Mouse (Mus musculus) liver, adult 2 months (tissue): ENCODE results near the gene Ctdspl. TPM values are rescaled to one million over a fixed set of nuclear protein-coding genes. Genes with fewer than 3 reads are reported as not detected.

Experiments
- DNase-seq: peaks from one replicate; pipeline ENCODE4 v3.0.0-alpha.2; 2011; ENCODE audit warnings: low read depth, low spot score; ENCODE audit errors: extremely low read depth
- H3K27ac ChIP-seq: fragments of 200-500 bp; replicated peaks from 2 replicates; pipeline ENCODE4 v1.5.1; 2012; ENCODE audit warnings: low read depth, mild to moderate bottlenecking, control low read depth, inconsistent platforms, low read length; ENCODE audit not compliant: insufficient read depth
- H3K27me3 ChIP-seq: fragments of 200-500 bp; 2 replicates; pipeline ENCODE4 v1.6.1; 2012; ENCODE audit warnings: mild to moderate bottlenecking, moderate library complexity, low read length, inconsistent platforms; ENCODE audit not compliant: control insufficient read depth, insufficient read depth
- H3K36me3 ChIP-seq: fragments of 200-500 bp; 2 replicates; pipeline ENCODE4 v1.6.1; 2012; ENCODE audit warnings: low read length, inconsistent platforms; ENCODE audit not compliant: control insufficient read depth, insufficient read depth
- H3K4me1 ChIP-seq: fragments of 200-500 bp; 2 replicates; pipeline ENCODE4 v1.6.1; 2011; ENCODE audit warnings: low read length; ENCODE audit not compliant: control insufficient read depth, insufficient read depth
- H3K4me3 ChIP-seq: fragments of 200-500 bp; 2 replicates; pipeline ENCODE4 v1.5.1; 2011; ENCODE audit warnings: low read depth, mild to moderate bottlenecking, control low read depth, low read length, moderate library complexity; ENCODE audit not compliant: insufficient read depth
- H3K79me2 ChIP-seq: fragments of 200-500 bp; 2 replicates; pipeline ENCODE4 v1.6.1; 2012; ENCODE audit warnings: inconsistent platforms, mild to moderate bottlenecking, low read length, moderate library complexity; ENCODE audit not compliant: control insufficient read depth, insufficient read depth
- H3K9ac ChIP-seq: fragments of 200-500 bp; 2 replicates; pipeline ENCODE4 v1.6.1; 2012; ENCODE audit warnings: low read depth, mild to moderate bottlenecking, control low read depth, inconsistent platforms, low read length
- CTCF ChIP-seq: fragments of 200-500 bp; IDR thresholded peaks from 2 replicates; pipeline ENCODE4 v1.5.1; 2011; ENCODE audit warnings: low read depth, low read length, control low read depth
- POLR2A ChIP-seq: fragments of 200-500 bp; IDR thresholded peaks from 2 replicates; pipeline ENCODE4 v1.6.1; 2011; ENCODE audit warnings: low read length, control low read depth; ENCODE audit not compliant: insufficient read depth; ENCODE audit errors: extremely low read depth
- WGBS: fragments of 180-500 bp; shearing (Covaris S2); methylation state at CpG from one replicate; pipeline ENCODE4 v1.1.7; 2018; 5-methylcytosine and 5-hydroxymethylcytosine counted together
- polyA plus RNA-seq: library from polyadenylated mRNA; depleted of rRNA; stranded (reverse); fragments of >200 nt; gene quantifications from 2 replicates; pipeline ENCODE4 v1.2.3, GENCODE M21; 2012
- total RNA-seq: library from RNA; depleted of rRNA; stranded (reverse); fragments of >200 nt; gene quantifications from 2 replicates; pipeline ENCODE4 v1.2.3, GENCODE M21; 2014

Ctdspl gene
- total and polyA plus RNA-seq, 2 experiments = 2.5 to 3.5 TPM

GRCm38 (mm10) chr9:118928007-118928406, 1.8 kb downstream of the Ctdspl start:
- no peaks in the 10 kb centered on the region for H3K79me2 ChIP-seq
- H3K27me3 ChIP-seq = no peaks in the 10 kb centered on the region
- peaks cover 3% of the 10 kb centered on the region; the same call in 1 of the 2 replicates for H3K4me1 ChIP-seq
- no peak for DNase-seq
- H3K27ac ChIP-seq = peak overlapping the region; percentile 32; the same call in 1 of the 2 replicates
- H3K36me3 ChIP-seq = no peaks in the 10 kb centered on the region
- WGBS = 67% methylated on average over 2 of the region's 2 CpGs
- H3K4me3 ChIP-seq = no peak overlapping the region
- no peak for TF ChIP-seq POLR2A
- TF ChIP-seq CTCF = no peak
- H3K9ac ChIP-seq = peak overlapping the region; percentile 3; the same call in 1 of the 2 replicates

GRCm38 (mm10) chr9:118928656-118929055, 2.4 kb downstream of the Ctdspl start:
- no peaks in the 10 kb centered on the region for H3K27me3 ChIP-seq
- H3K27ac ChIP-seq = peak overlapping the region; percentile 32; the same call in 1 of the 2 replicates
- H3K9ac ChIP-seq = peak overlapping the region; percentile 46
- peak; percentile 71 for DNase-seq
- H3K4me3 ChIP-seq = no peak overlapping the region
- peaks cover 3% of the 10 kb centered on the region; the same call in 1 of the 2 replicates for H3K4me1 ChIP-seq
- no peaks in the 10 kb centered on the region for H3K36me3 ChIP-seq
- no peaks in the 10 kb centered on the region for H3K79me2 ChIP-seq
- 15% methylated on average over 7 of the region's 7 CpGs for WGBS
- no peak for TF ChIP-seq CTCF

GRCm38 (mm10) chr9:118930611-118931010, 4.4 kb downstream of the Ctdspl start:
- H3K27ac ChIP-seq = no peak overlapping the region
- peaks cover 5% of the 10 kb centered on the region; the same call in 1 of the 2 replicates for H3K4me1 ChIP-seq
- no peaks in the 10 kb centered on the region for H3K36me3 ChIP-seq
- no peaks in the 10 kb centered on the region for H3K27me3 ChIP-seq
- H3K9ac ChIP-seq = no peak overlapping the region
- DNase-seq = no peak
- no peaks in the 10 kb centered on the region for H3K79me2 ChIP-seq
- TF ChIP-seq CTCF (no peak), POLR2A (no peak)
- WGBS = 82% methylated on average over 9 of the region's 9 CpGs
- H3K4me3 ChIP-seq = no peak overlapping the region

GRCm38 (mm10) chr9:118933800-118934199, 7.5 kb downstream of the Ctdspl start:
- Histone ChIP-seq H3K36me3 (no peaks in the 10 kb centered on the region), H3K4me1 (peaks cover 4% of the 10 kb centered on the region; the same call in 1 of the 2 replicates), H3K9ac (no peak overlapping the region), H3K79me2 (no peaks in the 10 kb centered on the region; the same call in 1 of the 2 replicates), H3K27me3 (no peaks in the 10 kb centered on the region), H3K4me3 (no peak overlapping the region), H3K27ac (no peak overlapping the region)
- TF ChIP-seq POLR2A = no peak
- peak; percentile 22; the same call in 1 of the 2 replicates for TF ChIP-seq CTCF
- DNase-seq = no peak
- 83% methylated on average over 9 of the region's 9 CpGs for WGBS

- Histone ChIP-seq H3K4me3 (no peak overlapping the region), H3K36me3 (no peaks in the 10 kb centered on the region), H3K79me2 (no peaks in the 10 kb centered on the region; the same call in 1 of the 2 replicates), H3K27me3 (no peaks in the 10 kb centered on the region), H3K27ac (no peak overlapping the region), H3K4me1 (peaks cover 6% of the 10 kb centered on the region; the same call in 1 of the 2 replicates), H3K9ac (no peak overlapping the region)
- TF ChIP-seq POLR2A (no peak), CTCF (no peak)
- no peak for DNase-seq
- WGBS = 80% methylated on average over 12 of the region's 12 CpGs
Observed at GRCm38 (mm10) chr9:118934319-118934718, 8.1 kb downstream of the Ctdspl start.

GRCm38 (mm10) chr9:118935098-118935497, 8.8 kb downstream of the Ctdspl start:
- WGBS = 76% methylated on average over 13 of the region's 13 CpGs
- no peak for DNase-seq
- Histone ChIP-seq H3K36me3 (no peaks in the 10 kb centered on the region), H3K4me1 (peaks cover 9% of the 10 kb centered on the region; the same call in 1 of the 2 replicates), H3K9ac (no peak overlapping the region), H3K79me2 (no peaks in the 10 kb centered on the region; the same call in 1 of the 2 replicates), H3K27ac (no peak overlapping the region), H3K27me3 (no peaks in the 10 kb centered on the region), H3K4me3 (no peak overlapping the region)
- TF ChIP-seq CTCF = no peak
- TF ChIP-seq POLR2A = no peak
